Mouse (Mus musculus) CH12.LX (cell line): Measurements from ENCODE around the gene Sfmbt1.

Experiments used
- BHLHE40 ChIP-seq: IDR thresholded peaks from 2 replicates; pipeline ENCODE4 v1.6.1; 2011; ENCODE audit warnings: mild to moderate bottlenecking, low read depth, low read length, improper control_type of control experiment
- CTCF ChIP-seq, 2 experiments: IDR thresholded peaks in 1 of 2; conservative IDR thresholded peaks in 1 of 2; 2 replicates each; pipeline ENCODE4 v1.5.1; 2011 to 2012; ENCODE audit warnings: low read depth in 2 of 2, low read length in 2 of 2, improper control_type of control experiment in 1 of 2, inconsistent platforms in 1 of 2, mild to moderate bottlenecking in 1 of 2, moderate library complexity in 1 of 2
- E2F4 ChIP-seq: IDR thresholded peaks from 2 replicates; pipeline ENCODE4 v1.6.1; 2011; ENCODE audit warnings: low read depth, low read length, improper control_type of control experiment; ENCODE audit not compliant: insufficient replicate concordance
- ETS1 ChIP-seq: conservative IDR thresholded peaks from 2 replicates; pipeline ENCODE4 v1.6.1; 2012; ENCODE audit warnings: low read depth, mild to moderate bottlenecking, inconsistent platforms, low read length, improper control_type of control experiment, moderate library complexity
- GABPA ChIP-seq: IDR thresholded peaks from 2 replicates; pipeline ENCODE4 v1.6.1; 2012; ENCODE audit warnings: low read depth, low read length, improper control_type of control experiment, inconsistent platforms; ENCODE audit not compliant: insufficient replicate concordance
- MEF2A ChIP-seq: IDR thresholded peaks from 2 replicates; pipeline ENCODE4 v1.6.1; 2014; ENCODE audit warnings: low read depth, mild to moderate bottlenecking, inconsistent platforms, low read length, improper control_type of control experiment, borderline replicate concordance
- POLR2A ChIP-seq: IDR thresholded peaks from 2 replicates; pipeline ENCODE4 v1.6.1; 2011; ENCODE audit warnings: low read depth, mild to moderate bottlenecking, improper control_type of control experiment, low read length
- POLR2AphosphoS2 ChIP-seq: IDR thresholded peaks from 2 replicates; pipeline ENCODE4 v1.6.1; 2011; ENCODE audit warnings: low read depth, low read length, improper control_type of control experiment
- RCOR1 ChIP-seq: conservative IDR thresholded peaks from 2 replicates; pipeline ENCODE4 v1.6.1; 2012; ENCODE audit warnings: low read depth, mild to moderate bottlenecking, inconsistent platforms, low read length, improper control_type of control experiment
- SMC3 ChIP-seq: IDR thresholded peaks from 2 replicates; pipeline ENCODE4 v1.6.1; 2011; ENCODE audit warnings: low read depth, low read length, improper control_type of control experiment
- TBP ChIP-seq: conservative IDR thresholded peaks from 2 replicates; pipeline ENCODE4 v1.6.1; 2011; ENCODE audit warnings: low read depth, low read length, improper control_type of control experiment
- TCF12 ChIP-seq: IDR thresholded peaks from 2 replicates; pipeline ENCODE4 v1.6.1; 2014; ENCODE audit warnings: low read depth, mild to moderate bottlenecking, inconsistent platforms, low read length, improper control_type of control experiment
- USF1 ChIP-seq: IDR thresholded peaks from 2 replicates; pipeline ENCODE4 v1.6.1; 2014; ENCODE audit warnings: low read depth, mild to moderate bottlenecking, inconsistent platforms, low read length, improper control_type of control experiment
- ZC3H11A ChIP-seq: IDR thresholded peaks from 2 replicates; pipeline ENCODE4 v1.6.1; 2012; ENCODE audit warnings: low read depth, mild to moderate bottlenecking, inconsistent platforms, low read length, improper control_type of control experiment

DNA sequence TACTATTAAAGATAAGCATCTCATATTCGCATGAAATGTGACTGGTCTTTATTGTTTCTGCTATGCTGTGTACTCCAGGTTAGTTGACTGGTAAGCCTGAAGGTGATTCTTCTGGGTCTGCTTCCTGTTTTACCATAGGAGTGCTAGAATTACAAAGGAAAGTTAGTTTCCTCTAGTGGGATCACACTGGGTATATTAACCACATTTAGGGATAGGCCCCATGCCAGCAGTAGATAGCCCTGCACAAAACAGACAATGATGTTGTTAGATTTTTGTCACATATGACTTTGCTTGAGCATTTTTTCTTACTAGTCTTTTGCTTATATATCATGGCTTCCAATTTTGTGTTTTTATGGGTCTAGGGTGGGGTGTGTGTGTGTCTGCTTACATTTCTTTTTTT, 21.8 kb downstream of the Sfmbt1 start:
- no peak for TF ChIP-seq CTCF (conservative IDR thresholded peaks at IDR 0.05 in 1 of 2, IDR thresholded peaks at IDR 0.05 in 1 of 2; ENCODE audit: low read depth in 2 of 2, low read length in 2 of 2)
- no peak for TF ChIP-seq RCOR1
- no peak for TF ChIP-seq SMC3
- TF ChIP-seq ETS1: no peak
- no peak for TF ChIP-seq POLR2A
- TF ChIP-seq ZC3H11A: no peak
- TF ChIP-seq TBP: no peak
- no peak for TF ChIP-seq BHLHE40
- no peak for TF ChIP-seq TCF12
- no peak for TF ChIP-seq POLR2AphosphoS2
- TF ChIP-seq USF1: no peak
- TF ChIP-seq GABPA: no peak
- TF ChIP-seq MEF2A: no peak
- no peak for TF ChIP-seq E2F4
